Mouse (Mus musculus): ENCODE data around the gene Cadm4. TPM values are rescaled to one million over a fixed set of nuclear protein-coding genes. Genes with fewer than 3 reads are reported as not detected.

Cadm4 gene
- total and polyA plus RNA-seq, 3 experiments = 0.16 to 0.59 (median 0.36) TPM

DNA sequence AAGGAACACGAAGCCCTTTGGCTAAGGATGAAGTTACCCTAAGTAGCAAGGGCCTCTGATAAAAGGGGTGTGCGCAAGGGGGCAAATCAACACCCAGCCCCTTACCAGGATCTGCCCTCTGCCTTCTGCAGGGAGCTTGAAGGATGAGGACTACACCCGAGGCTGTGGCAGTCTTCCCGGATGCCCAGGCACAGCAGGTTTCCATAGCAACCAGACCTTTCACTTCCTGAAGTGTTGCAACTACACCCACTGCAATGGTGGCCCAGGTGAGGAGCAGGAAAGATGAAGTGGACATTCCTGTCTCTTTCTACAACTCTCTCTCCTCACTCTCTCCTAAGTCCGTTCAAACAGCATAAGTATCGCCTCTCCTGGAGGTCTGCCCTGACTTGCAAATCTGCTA lies 9.4 kb upstream of the Cadm4 start:
- H3K4me1 ChIP-seq (ENCODE audit: control insufficient read depth in 1 of 2, insufficient read depth in 2 of 2) = no peaks in the 10 kb centered on the region
- in situ Hi-C loops (cut with MboI; ENCODE audit: low pct_ligation_motif_present, low pct_unique_long_range_greater_than_20kb, low sequenced_read_pairs) (loop anchor here (10.0 kb wide), 1 partner anchor 182 kb away; no protein-coding TSS in a partner anchor), dilution Hi-C loops (cut with MboI; ENCODE audit: extremely low pct_ligation_motif_present, extremely low pct_unique_long_range_greater_than_20kb, low sequenced_read_pairs) (no loop called here)
- H3K36me3 ChIP-seq (replicated peaks in 1 of 2; ENCODE audit: control insufficient read depth in 1 of 2, insufficient read depth in 1 of 2, low read length in 1 of 2) = no peaks in the 10 kb centered on the region
- H3K9me3 ChIP-seq (replicated peaks; ENCODE audit: low read length) = peaks cover 27% of the 10 kb centered on the region
- no peak overlapping the region for H3K27ac ChIP-seq (ENCODE audit: insufficient read depth, low read depth)
- H3K4me2 ChIP-seq (ENCODE audit: insufficient read depth, low read depth, poor library complexity, severe bottlenecking) = no peak overlapping the region
- no peaks in the 10 kb centered on the region for H3K79me2 ChIP-seq (replicated peaks; ENCODE audit: control insufficient read depth, extremely low read depth, insufficient read depth, poor library complexity, severe bottlenecking)
- H3K27me3 ChIP-seq (replicated peaks) = peaks cover 10% of the 10 kb centered on the region
- H3K9ac ChIP-seq (ENCODE audit: insufficient read depth, low read depth) = no peak overlapping the region
- no peak for TF ChIP-seq KAT2A (IDR thresholded peaks at IDR 0.05; ENCODE audit: insufficient replicate concordance, low read length)
- TF ChIP-seq TCF12 (IDR thresholded peaks at IDR 0.05; ENCODE audit: low read depth, low read length) = no peak
- no peak for TF ChIP-seq RAD21 (IDR thresholded peaks at IDR 0.05; ENCODE audit: low read depth, low read length)
- TF ChIP-seq SIN3A (IDR thresholded peaks at IDR 0.05; ENCODE audit: low read length) = no peak
- TF ChIP-seq PAX5 (IDR thresholded peaks at IDR 0.05; ENCODE audit: low read length) = no peak
- no peak for TF ChIP-seq GABPA (IDR thresholded peaks at IDR 0.05; ENCODE audit: insufficient replicate concordance, low read depth, low read length)
- no peak for TF ChIP-seq ELF1 (IDR thresholded peaks at IDR 0.05; ENCODE audit: low read depth, low read length)
- TF ChIP-seq ETS1 (conservative IDR thresholded peaks at IDR 0.05; ENCODE audit: low read depth, low read length) = no peak
- TF ChIP-seq ZKSCAN1 (IDR thresholded peaks at IDR 0.05; ENCODE audit: borderline replicate concordance, low read depth, low read length) = no peak
- TF ChIP-seq BHLHE40 (IDR thresholded peaks at IDR 0.05; ENCODE audit: low read depth, low read length) = no peak
- no peak for TF ChIP-seq IRF4 (IDR thresholded peaks at IDR 0.05; ENCODE audit: low read depth, low read length)
- no peak for TF ChIP-seq HCFC1 (IDR thresholded peaks at IDR 0.05; ENCODE audit: low read depth, low read length)
- no peak for TF ChIP-seq ZMIZ1 (IDR thresholded peaks at IDR 0.05; ENCODE audit: low read depth, low read length)
- TF ChIP-seq MYC (IDR thresholded peaks at IDR 0.05; ENCODE audit: low read depth, low read length) = no peak
- TF ChIP-seq POLR2A (IDR thresholded peaks at IDR 0.05; ENCODE audit: low read depth, low read length) = no peak
- TF ChIP-seq JUND (conservative IDR thresholded peaks at IDR 0.05; ENCODE audit: low read depth, low read length) = no peak
- TF ChIP-seq ZNF384 (IDR thresholded peaks at IDR 0.05; ENCODE audit: low read depth, low read length) = no peak
- H3K4me3 ChIP-seq (replicated peaks in 1 of 3; ENCODE audit: low read depth in 2 of 3, low read length in 2 of 3, poor library complexity in 1 of 3) = no peak overlapping the region
- no peak for DNase-seq (ENCODE audit: extremely low read depth)

- Histone ChIP-seq H3K36me3 (replicated peaks in 1 of 2; ENCODE audit: control insufficient read depth in 1 of 2, insufficient read depth in 1 of 2, low read length in 1 of 2) (no peaks in the 10 kb centered on the region), H3K79me2 (replicated peaks; ENCODE audit: control insufficient read depth, extremely low read depth, insufficient read depth, poor library complexity, severe bottlenecking) (no peaks in the 10 kb centered on the region), H3K4me1 (ENCODE audit: control insufficient read depth in 1 of 2, insufficient read depth in 2 of 2) (no peaks in the 10 kb centered on the region), H3K27ac (ENCODE audit: insufficient read depth, low read depth) (no peak overlapping the region), H3K9me3 (replicated peaks; ENCODE audit: low read length) (peaks cover 32% of the 10 kb centered on the region), H3K27me3 (replicated peaks) (peaks cover 15% of the 10 kb centered on the region), H3K4me3 (replicated peaks in 1 of 3; ENCODE audit: low read depth in 2 of 3, low read length in 2 of 3, poor library complexity in 1 of 3) (no peak overlapping the region), H3K9ac (ENCODE audit: insufficient read depth, low read depth) (no peak overlapping the region), H3K4me2 (ENCODE audit: insufficient read depth, low read depth, poor library complexity, severe bottlenecking) (no peak overlapping the region)
- in situ Hi-C loops (cut with MboI; ENCODE audit: low pct_ligation_motif_present, low pct_unique_long_range_greater_than_20kb, low sequenced_read_pairs) (loop anchor here (10.0 kb wide), 1 partner anchor 182 kb away; no protein-coding TSS in a partner anchor), dilution Hi-C loops (cut with MboI; ENCODE audit: extremely low pct_ligation_motif_present, extremely low pct_unique_long_range_greater_than_20kb, low sequenced_read_pairs) (no loop called here)
- TF ChIP-seq SMC3 (IDR thresholded peaks at IDR 0.05; ENCODE audit: low read depth, low read length) = peak; percentile 67
- TF ChIP-seq IRF4 (IDR thresholded peaks at IDR 0.05; ENCODE audit: low read depth, low read length) = no peak
- TF ChIP-seq CTCF (conservative IDR thresholded peaks at IDR 0.05 in 1 of 2, IDR thresholded peaks at IDR 0.05 in 1 of 2; ENCODE audit: low read depth in 2 of 2, low read length in 2 of 2) = peak; percentile 62 to 80
- TF ChIP-seq RAD21 (IDR thresholded peaks at IDR 0.05; ENCODE audit: low read depth, low read length) = peak; percentile 61
- no peak for TF ChIP-seq USF2 (conservative IDR thresholded peaks at IDR 0.05; ENCODE audit: low read depth, low read length)
- DNase-seq (ENCODE audit: extremely low read depth) = peak; percentile 35
Measured at GRCm38 (mm10) chr7:24472937-24473336, 8.9 kb upstream of the Cadm4 start.
